Mouse (Mus musculus): ENCODE data around the gene Nt5c. TPM values are rescaled to one million over a fixed set of nuclear protein-coding genes. Genes with fewer than 3 reads are reported as not detected.

The Nt5c gene
- polyA plus RNA-seq, 1 experiment from 2014 or later: 32.0 TPM

DNA sequence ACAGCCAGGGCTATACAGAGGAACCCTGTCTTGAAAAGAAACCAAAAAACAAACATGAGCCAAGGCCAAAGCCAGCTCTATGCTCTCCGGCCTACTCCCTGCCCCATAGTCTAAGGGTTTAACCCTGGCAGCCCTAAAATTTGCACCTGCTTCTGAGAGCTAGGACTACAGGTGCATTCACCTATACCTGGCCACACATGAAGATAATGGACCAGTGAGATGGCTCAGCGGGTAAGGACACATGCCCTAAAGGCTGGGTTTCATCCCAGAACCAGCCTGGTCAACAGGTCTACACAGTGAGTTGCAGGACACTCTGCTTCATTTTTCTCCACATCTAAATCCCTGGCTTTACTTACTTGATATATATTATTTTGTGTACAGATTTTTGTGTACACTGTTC is 30.6 kb upstream of the Nt5c start:
- no peak overlapping the region for H3K27ac ChIP-seq (ENCODE audit: low read length)
- no peaks in the 10 kb centered on the region for H3K9me3 ChIP-seq (replicated peaks; ENCODE audit: control insufficient read depth, low read length)
- WGBS (ENCODE audit: insufficient replicate concordance): 81% methylated on average over 2 of the region's 2 CpGs
- H3K4me2 ChIP-seq (ENCODE audit: low read depth, low read length): no peak overlapping the region
- no peak overlapping the region for H3K4me3 ChIP-seq (ENCODE audit: low read depth, low read length)
- H3K9ac ChIP-seq (ENCODE audit: low read depth, low read length): no peak overlapping the region
- peaks cover 28% of the 10 kb centered on the region for H3K36me3 ChIP-seq (ENCODE audit: control insufficient read depth, insufficient read depth)
- no peak for ATAC-seq (ENCODE audit: low read depth)
- no peaks in the 10 kb centered on the region for H3K27me3 ChIP-seq (ENCODE audit: control insufficient read depth, insufficient read depth, low read depth, low read length)
- H3K4me1 ChIP-seq (ENCODE audit: control insufficient read depth, low read depth, low read length): no peaks in the 10 kb centered on the region; the same call in 1 of the 2 replicates

DNA sequence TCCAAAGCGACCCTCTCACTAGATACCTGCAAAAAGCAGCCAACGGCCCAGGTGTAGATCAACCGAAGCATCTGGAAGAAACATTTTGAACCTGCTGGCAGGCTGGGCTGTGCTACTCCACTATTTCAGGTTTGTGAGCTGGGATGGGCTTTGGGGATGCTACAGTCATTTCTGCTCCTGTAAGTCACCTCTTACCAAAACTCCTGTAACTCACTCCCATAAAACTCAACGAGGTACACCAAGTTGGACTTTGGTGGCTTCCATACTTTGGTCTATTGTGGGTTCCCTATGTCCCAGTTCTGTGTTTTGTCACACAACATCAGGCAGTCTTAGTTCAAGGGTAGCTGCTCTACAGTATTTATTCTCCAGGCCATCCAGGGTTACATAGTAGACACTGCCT is 29.4 kb upstream of the Nt5c start:
- WGBS (ENCODE audit: insufficient replicate concordance): 77% methylated on average over 4 of the region's 4 CpGs
- Histone ChIP-seq H3K27ac (ENCODE audit: low read length) (no peak overlapping the region), H3K4me3 (ENCODE audit: low read depth, low read length) (no peak overlapping the region), H3K27me3 (ENCODE audit: control insufficient read depth, insufficient read depth, low read depth, low read length) (no peaks in the 10 kb centered on the region), H3K9ac (ENCODE audit: low read depth, low read length) (no peak overlapping the region), H3K4me1 (ENCODE audit: control insufficient read depth, low read depth, low read length) (no peaks in the 10 kb centered on the region; the same call in 1 of the 2 replicates), H3K36me3 (ENCODE audit: control insufficient read depth, insufficient read depth) (peaks cover 16% of the 10 kb centered on the region), H3K9me3 (replicated peaks; ENCODE audit: control insufficient read depth, low read length) (no peaks in the 10 kb centered on the region), H3K4me2 (ENCODE audit: low read depth, low read length) (no peak overlapping the region)
- ATAC-seq (ENCODE audit: low read depth): no peak

DNA sequence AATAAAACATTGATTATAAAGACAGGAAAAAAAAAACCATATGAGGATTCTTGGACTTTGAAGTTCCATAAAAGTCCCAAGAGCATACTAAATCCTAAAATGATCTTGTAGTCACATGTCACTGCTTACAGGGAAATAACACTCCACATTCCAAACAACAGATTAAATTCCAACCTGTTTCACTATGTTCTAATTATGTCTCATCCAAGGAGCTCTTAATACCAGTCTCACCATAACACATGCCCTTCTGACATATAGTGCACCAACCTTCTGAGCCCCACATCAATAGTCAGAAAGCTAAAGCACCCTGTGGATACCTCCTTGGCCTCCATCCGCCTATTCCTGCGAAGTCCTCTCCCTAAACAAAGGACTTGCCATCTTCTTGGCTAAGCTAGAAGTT is 28.6 kb upstream of the Nt5c start:
- no peak overlapping the region for H3K4me2 ChIP-seq (ENCODE audit: low read depth, low read length)
- WGBS (ENCODE audit: insufficient replicate concordance): 93% methylated on average over 2 of the region's 2 CpGs
- no peaks in the 10 kb centered on the region for H3K27me3 ChIP-seq (ENCODE audit: control insufficient read depth, insufficient read depth, low read depth, low read length)
- no peak overlapping the region for H3K9ac ChIP-seq (ENCODE audit: low read depth, low read length)
- H3K36me3 ChIP-seq (ENCODE audit: control insufficient read depth, insufficient read depth): peaks cover 12% of the 10 kb centered on the region
- no peak overlapping the region for H3K27ac ChIP-seq (ENCODE audit: low read length)
- no peaks in the 10 kb centered on the region; the same call in 1 of the 2 replicates for H3K4me1 ChIP-seq (ENCODE audit: control insufficient read depth, low read depth, low read length)
- H3K9me3 ChIP-seq (replicated peaks; ENCODE audit: control insufficient read depth, low read length): no peaks in the 10 kb centered on the region
- no peak for ATAC-seq (ENCODE audit: low read depth)
- no peak overlapping the region for H3K4me3 ChIP-seq (ENCODE audit: low read depth, low read length)

DNA sequence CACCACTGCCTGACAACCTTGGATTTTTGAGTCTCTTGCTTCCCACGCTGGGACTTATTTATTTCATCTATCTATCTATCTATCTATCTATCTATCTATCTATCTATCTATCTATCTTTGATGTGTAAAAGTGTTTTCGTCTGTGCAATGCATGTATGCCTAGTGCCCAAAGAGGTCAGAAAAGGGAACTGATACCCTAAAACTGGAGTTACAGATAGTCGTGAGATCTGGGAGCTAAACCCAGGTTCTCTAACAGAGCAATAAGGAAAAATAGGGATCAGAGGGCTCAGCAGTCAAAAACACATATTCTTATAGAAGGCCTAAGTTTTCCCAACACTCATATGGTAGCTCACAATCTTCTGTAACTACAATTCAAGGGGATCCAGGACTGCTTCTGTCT is 27.9 kb upstream of the Nt5c start:
- Histone ChIP-seq H3K27ac (ENCODE audit: low read length) (no peak overlapping the region), H3K36me3 (ENCODE audit: control insufficient read depth, insufficient read depth) (peaks cover 8% of the 10 kb centered on the region), H3K4me1 (ENCODE audit: control insufficient read depth, low read depth, low read length) (peaks cover 2% of the 10 kb centered on the region), H3K9me3 (replicated peaks; ENCODE audit: control insufficient read depth, low read length) (no peaks in the 10 kb centered on the region), H3K4me3 (ENCODE audit: low read depth, low read length) (no peak overlapping the region), H3K9ac (ENCODE audit: low read depth, low read length) (no peak overlapping the region), H3K27me3 (ENCODE audit: control insufficient read depth, insufficient read depth, low read depth, low read length) (no peaks in the 10 kb centered on the region), H3K4me2 (ENCODE audit: low read depth, low read length) (no peak overlapping the region)
- no peak for ATAC-seq (ENCODE audit: low read depth)
- 58% methylated on average over 3 of the region's 3 CpGs for WGBS (ENCODE audit: insufficient replicate concordance)

DNA sequence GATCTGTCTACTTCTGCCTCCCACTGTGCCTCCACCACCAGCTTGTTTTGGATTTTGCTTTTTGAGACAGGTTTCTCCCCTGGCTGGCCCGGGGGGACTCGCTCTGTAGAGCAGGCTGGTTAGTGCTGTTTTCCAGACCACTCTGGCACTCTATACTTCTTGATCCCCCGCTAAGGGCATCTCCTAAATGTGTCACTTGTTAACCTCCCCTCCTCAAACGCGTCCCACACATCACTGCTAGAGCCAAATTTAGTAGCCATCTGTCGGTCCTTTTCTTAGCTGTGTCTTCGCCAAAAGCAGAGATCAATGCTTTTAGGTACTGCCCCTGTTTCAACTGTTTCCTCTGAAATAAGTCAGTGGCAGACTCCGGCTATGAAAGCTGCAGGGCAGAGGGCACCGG is 27.0 kb upstream of the Nt5c start:
- 0 out of 2 replicates have a peak, but pooled peaks cover under 1% of the 10 kb centered on the region for H3K36me3 ChIP-seq (ENCODE audit: control insufficient read depth, insufficient read depth)
- no peak overlapping the region for H3K4me2 ChIP-seq (ENCODE audit: low read depth, low read length)
- ATAC-seq (ENCODE audit: low read depth): no peak
- H3K9me3 ChIP-seq (replicated peaks; ENCODE audit: control insufficient read depth, low read length): no peaks in the 10 kb centered on the region
- no peak overlapping the region for H3K4me3 ChIP-seq (ENCODE audit: low read depth, low read length)
- WGBS (ENCODE audit: insufficient replicate concordance): 66% methylated on average over 9 of the region's 9 CpGs
- H3K9ac ChIP-seq (ENCODE audit: low read depth, low read length): no peak overlapping the region
- no peaks in the 10 kb centered on the region for H3K27me3 ChIP-seq (ENCODE audit: control insufficient read depth, insufficient read depth, low read depth, low read length)
- H3K4me1 ChIP-seq (ENCODE audit: control insufficient read depth, low read depth, low read length): peaks cover 2% of the 10 kb centered on the region
- no peak overlapping the region for H3K27ac ChIP-seq (ENCODE audit: low read length)

DNA sequence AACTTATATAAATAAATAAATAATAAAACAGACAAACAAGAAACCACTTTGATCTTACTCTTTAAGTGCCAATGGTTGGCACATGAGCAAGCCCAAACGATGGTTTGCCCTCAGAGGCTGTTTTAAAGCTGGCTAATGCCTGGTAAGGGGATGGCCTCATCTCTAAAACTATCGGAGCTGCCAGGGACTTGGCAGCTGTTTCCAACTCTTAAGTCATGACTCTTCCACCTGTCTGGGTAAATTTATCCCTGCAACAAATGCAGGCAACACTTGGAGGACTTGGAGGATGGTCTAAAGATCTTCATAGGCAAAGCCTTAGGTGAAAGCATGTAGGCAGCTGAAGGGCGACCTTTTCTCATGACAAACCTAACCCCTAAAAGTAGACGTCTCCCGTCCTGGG is 25.3 kb upstream of the Nt5c start:
- 69% methylated on average over 5 of the region's 5 CpGs for WGBS (ENCODE audit: insufficient replicate concordance)
- Histone ChIP-seq H3K27ac (ENCODE audit: low read length) (no peak overlapping the region), H3K9me3 (replicated peaks; ENCODE audit: control insufficient read depth, low read length) (no peaks in the 10 kb centered on the region), H3K4me1 (ENCODE audit: control insufficient read depth, low read depth, low read length) (peaks cover 12% of the 10 kb centered on the region), H3K4me3 (ENCODE audit: low read depth, low read length) (no peak overlapping the region), H3K36me3 (ENCODE audit: control insufficient read depth, insufficient read depth) (no peaks in the 10 kb centered on the region), H3K27me3 (ENCODE audit: control insufficient read depth, insufficient read depth, low read depth, low read length) (no peaks in the 10 kb centered on the region), H3K9ac (ENCODE audit: low read depth, low read length) (no peak overlapping the region), H3K4me2 (ENCODE audit: low read depth, low read length) (no peak overlapping the region)
- no peak for ATAC-seq (ENCODE audit: low read depth)

DNA sequence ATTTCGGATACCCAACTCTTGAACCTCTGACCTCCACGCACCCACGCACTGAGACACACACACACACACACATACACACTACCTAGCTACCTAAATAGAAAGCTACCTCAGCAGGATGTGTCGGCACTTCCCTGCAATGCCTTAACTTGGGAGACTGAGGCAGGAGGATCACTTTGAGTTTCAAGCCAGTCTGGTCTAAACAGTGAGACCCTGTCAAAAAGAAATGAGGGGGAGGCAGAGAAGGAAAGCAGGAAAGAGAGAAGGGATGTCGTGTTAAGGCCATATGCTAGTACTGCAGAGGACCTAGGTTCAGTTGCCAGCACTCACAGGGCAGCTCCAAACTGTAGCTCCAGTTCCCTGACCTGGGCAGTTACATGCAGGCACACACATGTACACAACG is 23.4 kb upstream of the Nt5c start:
- no peaks in the 10 kb centered on the region for H3K9me3 ChIP-seq (replicated peaks; ENCODE audit: control insufficient read depth, low read length)
- H3K4me3 ChIP-seq (ENCODE audit: low read depth, low read length): no peak overlapping the region
- H3K36me3 ChIP-seq (ENCODE audit: control insufficient read depth, insufficient read depth): no peaks in the 10 kb centered on the region
- H3K9ac ChIP-seq (ENCODE audit: low read depth, low read length): no peak overlapping the region
- no peak overlapping the region for H3K4me2 ChIP-seq (ENCODE audit: low read depth, low read length)
- H3K27ac ChIP-seq (ENCODE audit: low read length): no peak overlapping the region
- no peak for ATAC-seq (ENCODE audit: low read depth)
- H3K27me3 ChIP-seq (ENCODE audit: control insufficient read depth, insufficient read depth, low read depth, low read length): no peaks in the 10 kb centered on the region
- 62% methylated on average over 6 of the region's 6 CpGs for WGBS (ENCODE audit: insufficient replicate concordance)
- H3K4me1 ChIP-seq (ENCODE audit: control insufficient read depth, low read depth, low read length): peaks cover 31% of the 10 kb centered on the region

DNA sequence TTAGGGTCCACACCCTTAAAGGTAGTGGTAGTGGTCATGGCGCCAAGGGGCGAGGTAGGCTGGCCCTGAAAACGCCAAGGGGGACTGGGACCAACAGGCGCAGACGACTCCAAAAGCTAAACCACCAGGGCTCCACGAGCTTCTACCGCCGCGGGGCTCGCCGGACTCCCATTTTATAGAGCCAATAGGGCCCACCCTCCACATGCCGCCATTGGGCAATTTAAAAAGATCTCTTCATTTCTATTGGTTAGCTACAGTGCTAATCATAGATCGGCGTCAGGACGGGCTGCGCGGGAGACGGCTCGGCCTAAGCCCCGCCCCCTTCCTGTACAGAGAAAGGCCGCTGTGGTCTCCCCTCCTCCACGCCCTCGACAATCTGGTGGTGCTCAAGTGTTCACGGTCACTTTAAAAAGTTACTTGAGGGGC is 22.6 kb upstream of the Nt5c start, which contains the start of gene Jpt1:
Gene Jpt1 (minus strand): TSS at position 150 of the 426 bp plus-strand sequence.
- H3K27ac ChIP-seq (ENCODE audit: low read length): peak within 1 kb of the TSS; percentile 94
- peak within 1 kb of the TSS; percentile 88 for H3K4me2 ChIP-seq (ENCODE audit: low read depth, low read length)
- no peaks in the 10 kb centered on the region for H3K9me3 ChIP-seq (replicated peaks; ENCODE audit: control insufficient read depth, low read length)
- peak; percentile 89 for ATAC-seq (ENCODE audit: low read depth)
- H3K27me3 ChIP-seq (ENCODE audit: control insufficient read depth, insufficient read depth, low read depth, low read length): no peaks in the 10 kb centered on the region
- H3K36me3 ChIP-seq (ENCODE audit: control insufficient read depth, insufficient read depth): no peaks in the 10 kb centered on the region
- peak within 1 kb of the TSS; percentile 94 for H3K4me3 ChIP-seq (ENCODE audit: low read depth, low read length)
- H3K9ac ChIP-seq (ENCODE audit: low read depth, low read length): peak within 1 kb of the TSS; percentile 89
- 0% methylated on average over 24 of the region's 24 CpGs for WGBS (ENCODE audit: insufficient replicate concordance)
- H3K4me1 ChIP-seq (ENCODE audit: control insufficient read depth, low read depth, low read length): peaks cover 39% of the 10 kb centered on the region

DNA sequence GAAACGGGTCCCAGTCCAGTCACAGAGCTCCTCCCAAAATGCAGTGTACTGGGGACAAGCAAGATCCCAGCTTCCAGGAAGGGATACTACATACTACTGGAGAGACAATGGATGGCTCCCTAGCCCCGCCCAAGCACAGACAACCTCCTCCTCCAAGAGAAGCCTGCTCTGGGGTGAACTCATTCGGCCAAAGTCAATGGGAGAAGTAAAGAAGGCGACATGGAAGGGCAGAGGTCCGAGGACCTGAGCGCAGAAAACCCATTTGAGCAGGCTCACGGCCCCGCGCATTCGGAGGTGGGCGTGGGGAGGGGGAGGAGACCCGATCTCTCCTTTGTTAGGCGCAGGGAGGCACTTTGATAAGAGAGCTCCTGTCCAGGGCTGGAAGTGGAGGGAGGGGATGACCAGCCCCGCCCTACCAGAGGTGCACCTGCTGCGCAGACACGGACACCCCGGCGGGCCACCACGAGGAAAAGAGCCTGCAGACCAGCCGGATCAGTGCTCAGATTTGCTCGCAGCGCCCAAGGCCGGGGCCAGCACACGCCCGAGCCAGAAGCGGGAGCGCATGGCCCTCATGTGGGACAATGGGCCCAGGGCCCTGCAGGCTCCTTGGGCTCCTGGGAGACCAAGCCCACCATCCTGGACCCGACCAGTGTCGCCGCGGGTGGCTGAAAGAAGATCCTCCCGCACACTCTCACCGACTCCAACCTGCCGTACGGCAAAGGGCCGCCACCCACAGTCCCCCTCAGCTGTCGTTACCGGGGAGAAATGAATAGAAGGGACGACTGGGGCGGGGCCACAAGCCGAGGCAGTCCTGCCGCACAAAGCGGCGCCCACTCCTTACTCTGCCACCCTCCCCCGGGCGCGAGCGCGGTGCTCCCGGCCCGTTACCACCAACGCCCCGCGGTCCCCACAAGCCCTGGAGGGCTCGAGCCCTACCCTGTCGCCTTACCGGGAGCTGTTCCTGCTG is 21.9 kb upstream of the Nt5c start:
- Histone ChIP-seq H3K9ac (ENCODE audit: low read depth, low read length) (peak overlapping the region; percentile 89), H3K4me2 (ENCODE audit: low read depth, low read length) (peak overlapping the region; percentile 88), H3K27me3 (ENCODE audit: control insufficient read depth, insufficient read depth, low read depth, low read length) (no peaks in the 10 kb centered on the region), H3K4me3 (ENCODE audit: low read depth, low read length) (peak overlapping the region; percentile 94), H3K4me1 (ENCODE audit: control insufficient read depth, low read depth, low read length) (peaks cover 45% of the 10 kb centered on the region), H3K9me3 (replicated peaks; ENCODE audit: control insufficient read depth, low read length) (no peaks in the 10 kb centered on the region), H3K36me3 (ENCODE audit: control insufficient read depth, insufficient read depth) (no peaks in the 10 kb centered on the region), H3K27ac (ENCODE audit: low read length) (peak overlapping the region; percentile 94)
- peak; percentile 49 for ATAC-seq (ENCODE audit: low read depth)
- WGBS (ENCODE audit: insufficient replicate concordance): under 1% methylated on average over 57 of the region's 57 CpGs

All from liver, embryonic 16.5 days (tissue).